Mouse (Mus musculus): ENCODE results near the gene Plekhn1. TPM values are rescaled to one million over a fixed set of nuclear protein-coding genes. Genes with fewer than 3 reads are reported as not detected.
A peak's percentile ranks its signal among the peaks of the same experiment; 100 is the strongest.

Gene Plekhn1
- total RNA-seq, 1 experiment from 2014 or later, result 15.7 TPM

DNA sequence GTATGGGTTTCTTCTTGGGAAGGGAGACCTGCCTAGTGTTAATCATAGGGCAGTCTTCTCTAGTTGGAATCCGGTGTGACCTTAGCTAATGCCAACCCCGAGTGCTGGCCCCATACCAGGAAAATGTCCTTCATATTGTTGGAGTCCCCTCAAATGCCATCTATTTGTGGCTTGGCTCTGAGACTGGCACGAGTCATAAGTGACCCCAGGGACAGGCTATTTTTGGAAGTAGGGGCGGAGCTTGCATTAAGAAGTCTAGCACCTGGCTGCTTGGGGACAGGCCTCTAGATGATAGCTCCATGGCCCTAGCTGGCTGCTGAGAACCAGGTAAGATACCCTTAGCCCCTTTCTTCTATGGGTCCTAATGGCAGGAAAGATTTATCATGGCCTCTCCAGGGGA lies 19.0 kb downstream of the Plekhn1 start, which contains the start of gene Perm1:
Gene Perm1, plus strand, starts transcription at position 220 of the 400 bp plus-strand sequence.
- DNase-seq, result peak; percentile 93

DNA sequence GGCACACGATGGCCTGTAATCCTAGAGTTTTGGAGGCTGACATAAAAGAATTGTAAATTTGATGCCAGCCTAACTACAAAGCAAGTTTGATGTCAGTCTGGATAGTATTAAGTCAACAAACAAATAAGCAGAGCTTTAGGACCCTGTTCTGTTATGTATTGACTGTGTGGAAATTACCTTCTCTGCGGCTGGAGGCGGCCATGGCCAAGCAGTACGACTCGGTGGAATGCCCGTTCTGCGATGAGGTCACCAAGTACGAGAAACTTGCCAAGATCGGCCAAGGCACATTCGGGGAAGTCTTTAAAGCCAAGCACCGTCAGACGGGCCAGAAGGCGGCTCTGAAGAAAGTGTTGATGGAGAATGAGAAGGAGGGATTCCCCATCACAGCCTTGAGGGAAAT lies 21.5 kb downstream of the Plekhn1 start:
- DNase-seq, result no peak

DNA sequence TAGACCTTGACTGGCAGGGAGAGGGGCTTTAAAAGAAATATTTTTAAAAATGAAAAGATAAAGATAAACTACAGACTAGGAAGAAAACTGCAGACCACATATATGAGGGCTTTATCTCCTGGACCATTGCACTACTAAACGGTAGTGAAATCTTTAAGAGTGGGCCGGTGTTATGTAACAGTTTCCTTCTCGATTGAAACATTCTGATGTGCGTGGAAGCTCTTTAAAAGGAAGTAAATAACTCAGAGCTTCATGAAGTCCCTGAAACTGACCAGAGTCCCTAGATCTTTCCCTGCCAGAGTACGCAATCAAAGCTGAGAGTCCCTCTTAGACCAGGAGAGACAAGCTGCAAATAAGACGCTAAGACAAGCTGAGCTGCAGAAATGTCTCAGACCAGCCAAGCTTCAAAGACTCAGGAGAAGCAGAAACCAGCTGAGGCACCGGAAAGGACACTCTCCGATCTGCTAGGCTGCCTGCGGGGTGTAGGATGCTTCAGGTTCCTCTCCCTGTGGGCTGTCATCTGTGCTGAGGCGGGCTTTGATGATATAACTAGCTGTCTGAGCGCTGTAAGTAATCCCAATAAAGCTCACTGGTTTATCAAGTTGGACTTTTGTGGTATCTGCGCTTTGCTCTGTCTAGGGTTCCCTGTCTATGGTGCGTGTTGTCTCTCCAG lies 24.6 kb downstream of the Plekhn1 start:
- DNase-seq, result no peak

DNA sequence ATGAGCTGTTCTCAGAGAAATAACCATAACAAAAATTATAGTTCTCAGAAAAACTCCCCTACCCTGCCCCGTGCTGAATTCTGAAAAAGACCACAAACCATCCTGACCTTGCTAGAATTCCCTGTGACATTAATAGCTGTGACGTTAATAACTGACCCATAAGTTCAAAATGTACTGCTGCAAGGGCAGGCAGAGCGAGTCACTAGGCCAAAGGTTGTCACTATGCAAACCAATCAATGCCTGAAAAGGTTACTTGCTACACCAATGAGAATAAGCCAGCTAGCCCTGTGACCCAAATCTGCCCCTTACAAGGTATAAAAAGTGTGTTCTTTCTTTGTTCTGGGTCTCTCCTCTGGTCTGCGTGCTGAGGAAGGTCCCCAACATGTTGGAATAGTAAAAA lies 25.8 kb downstream of the Plekhn1 start:
- DNase-seq, result no peak

DNA sequence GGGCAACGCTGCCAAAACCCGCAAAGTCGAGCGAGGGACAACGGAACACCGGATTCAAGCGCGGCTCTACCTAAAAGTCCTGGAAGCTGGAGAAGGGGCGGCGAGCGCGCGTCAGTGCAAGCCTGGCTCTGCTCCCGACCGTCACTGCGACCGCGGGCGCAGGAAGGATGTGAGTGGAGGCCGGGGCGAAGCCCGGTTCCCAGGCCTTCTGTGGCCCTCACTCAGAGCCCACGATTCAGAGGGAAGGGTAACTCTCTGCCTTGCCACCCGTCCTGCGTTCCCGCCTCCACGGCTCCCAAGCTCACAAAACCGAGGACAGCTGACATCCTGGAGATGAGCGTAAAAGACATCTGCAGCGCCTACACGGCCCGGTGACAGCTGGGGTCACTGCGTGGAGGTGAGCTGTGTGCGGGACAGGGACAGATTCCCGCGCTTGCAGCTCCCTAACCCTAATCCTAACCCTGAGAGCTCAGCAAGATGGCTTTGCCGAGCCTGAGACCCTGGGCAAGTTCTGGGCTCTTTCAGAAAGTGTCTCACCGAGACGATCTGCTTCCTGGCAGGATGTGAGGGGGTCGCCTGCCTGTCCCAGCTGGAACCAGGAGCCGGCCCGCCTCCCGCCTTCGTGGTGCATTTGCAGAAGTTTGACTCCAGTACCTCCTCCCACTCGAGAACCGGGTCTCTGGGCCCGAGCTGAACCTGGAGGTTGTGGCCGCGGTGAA lies 31.1 kb downstream of the Plekhn1 start:
- DNase-seq, result peak; percentile 54

DNA sequence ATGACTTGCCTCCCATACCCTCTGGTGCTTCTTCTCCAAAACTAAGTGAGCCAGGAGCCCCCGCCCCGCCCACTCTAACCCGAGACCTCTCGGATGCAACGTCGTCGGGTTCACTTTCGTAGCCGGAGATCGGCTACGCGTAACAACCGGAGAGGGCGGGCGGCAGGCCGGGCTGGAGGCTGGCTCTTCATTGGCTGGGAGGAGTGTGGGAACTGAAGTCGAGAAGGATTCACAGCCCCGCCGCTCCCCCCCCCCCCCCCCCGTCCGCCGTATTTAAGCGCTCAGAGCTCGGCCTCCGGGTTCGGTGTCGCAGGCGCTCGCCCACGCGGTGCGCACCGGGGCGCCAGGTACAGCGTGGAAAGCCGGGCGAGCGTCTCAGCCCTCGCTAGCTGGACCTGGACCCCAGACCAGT lies 31.6 kb downstream of the Plekhn1 start, which contains the start of gene AW011738:
Gene AW011738, plus strand, starts transcription at position 304 of the 412 bp plus-strand sequence.
- peak; percentile 82 for DNase-seq

DNA sequence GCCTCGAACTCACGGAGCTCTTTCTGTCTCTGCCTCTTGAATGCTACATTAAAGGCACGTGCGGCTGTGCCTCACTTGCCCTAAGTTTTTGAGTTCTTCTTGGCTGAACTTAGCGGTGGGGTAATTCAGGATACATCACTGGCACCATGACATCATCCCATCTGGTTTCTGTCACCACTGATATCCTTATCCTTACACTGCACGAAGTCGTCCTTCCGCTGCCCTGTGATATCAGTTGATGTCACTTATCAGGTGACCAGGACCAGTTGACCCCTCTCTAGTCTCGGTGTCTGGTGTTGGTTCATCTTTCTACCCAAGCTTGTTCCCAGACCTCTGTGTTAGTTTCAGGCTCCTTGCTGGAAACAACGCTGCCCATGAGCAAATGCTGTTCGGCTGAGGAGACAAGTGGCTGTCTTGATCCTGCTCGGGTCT lies 32.2 kb downstream of the Plekhn1 start:
- DNase-seq, result no peak

DNA sequence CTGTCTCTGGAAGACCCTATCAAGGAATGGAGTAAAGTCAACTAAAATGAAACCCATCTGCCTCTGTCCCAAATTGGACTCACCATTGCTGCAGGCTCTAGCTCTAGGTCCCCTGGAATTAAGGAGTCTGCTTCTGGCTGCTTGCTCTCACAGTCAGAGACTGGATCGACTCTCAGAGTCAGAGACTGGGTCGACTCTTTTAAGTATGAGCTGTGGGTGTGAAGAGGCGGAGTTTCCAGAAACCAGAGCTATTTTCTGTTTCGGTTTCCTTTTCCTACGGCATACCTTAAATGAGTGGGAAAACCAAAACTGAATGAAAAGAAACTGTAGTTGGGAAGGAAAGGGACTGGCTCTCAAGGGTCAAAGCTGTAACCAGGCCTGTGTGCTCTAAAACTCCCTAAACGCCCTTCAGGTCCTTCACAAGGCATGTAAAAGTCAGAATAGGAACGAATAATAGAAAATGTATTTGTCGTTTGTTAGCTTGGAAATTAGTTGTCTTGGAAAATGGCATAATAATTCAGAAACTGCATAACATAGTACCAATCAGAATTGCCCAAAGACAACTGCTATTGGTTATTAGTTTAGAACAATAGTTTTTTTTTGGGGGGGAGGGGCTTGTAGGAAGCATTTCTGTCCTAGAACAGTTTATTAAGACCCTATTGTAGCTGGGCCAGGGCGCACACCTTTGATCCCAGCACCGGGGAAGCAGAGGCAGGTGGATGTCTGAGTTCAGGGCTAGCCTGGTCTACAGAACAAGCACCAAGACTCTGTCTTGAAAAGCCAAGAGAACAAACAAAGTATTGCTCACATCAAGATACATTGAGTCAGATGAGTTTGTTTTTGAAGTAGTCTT lies 33.8 kb downstream of the Plekhn1 start, which contains the start of gene Isg15:
Gene Isg15, minus strand, starts transcription at position 196 of the 853 bp plus-strand sequence.
- no peak for DNase-seq

DNA sequence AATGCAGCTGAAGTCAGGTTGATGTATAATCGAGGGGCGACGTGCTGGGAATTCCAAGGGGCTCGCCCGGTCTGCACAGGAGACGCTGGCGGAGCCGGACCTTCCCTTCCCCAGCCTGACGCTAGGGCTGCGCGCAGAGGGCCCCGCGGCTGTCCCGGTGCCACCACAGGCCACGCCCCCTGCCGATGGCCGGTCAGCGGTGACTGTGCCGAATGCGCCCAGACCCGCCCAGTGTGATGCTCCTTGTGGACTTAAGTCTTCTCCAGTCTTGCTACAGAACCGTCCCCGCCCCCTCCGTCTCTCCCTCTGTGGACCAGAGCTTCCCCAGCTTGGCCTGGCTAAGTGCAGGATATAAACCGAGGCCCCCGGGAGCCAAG lies 36.8 kb downstream of the Plekhn1 start:
- DNase-seq, result peak; percentile 97

DNA sequence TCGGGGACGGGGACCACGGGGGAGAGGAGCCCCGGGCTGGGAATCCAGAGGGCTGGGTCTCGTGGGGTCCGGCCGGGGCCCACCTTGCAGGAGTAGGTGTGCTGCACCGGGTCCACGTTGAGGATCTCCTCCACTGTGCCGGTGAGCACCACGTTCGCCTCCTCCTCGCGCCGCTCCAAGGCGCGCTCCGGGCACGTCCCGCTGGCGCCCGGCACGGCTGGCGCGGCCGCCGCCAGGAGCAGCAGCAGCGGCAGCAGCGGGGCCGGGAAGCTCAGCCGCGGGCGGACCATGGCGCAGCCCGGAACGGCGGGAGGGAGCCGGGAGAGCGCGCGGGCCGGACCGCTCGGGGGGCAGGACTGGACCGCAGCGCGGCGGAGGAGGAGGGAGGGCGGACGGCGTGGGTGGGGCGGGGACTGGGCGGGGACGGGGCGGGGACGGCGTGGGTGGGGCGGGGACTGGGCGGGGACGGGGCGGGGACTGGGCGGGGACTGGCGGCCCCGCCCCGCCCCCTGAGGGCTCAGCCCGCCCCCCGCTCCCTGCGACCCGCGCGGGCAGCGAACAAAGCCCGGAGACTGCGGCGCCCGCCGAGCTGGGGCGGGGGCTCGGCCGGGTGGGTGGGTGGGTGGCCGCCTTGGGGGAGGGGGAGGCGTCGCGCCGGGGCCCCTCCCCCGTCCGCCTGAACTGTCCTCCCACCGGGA lies 37.4 kb downstream of the Plekhn1 start, which contains the start of gene Agrn:
Gene Agrn, minus strand, starts transcription at position 358 of the 698 bp plus-strand sequence.
- DNase-seq, result peak; percentile 88

DNA sequence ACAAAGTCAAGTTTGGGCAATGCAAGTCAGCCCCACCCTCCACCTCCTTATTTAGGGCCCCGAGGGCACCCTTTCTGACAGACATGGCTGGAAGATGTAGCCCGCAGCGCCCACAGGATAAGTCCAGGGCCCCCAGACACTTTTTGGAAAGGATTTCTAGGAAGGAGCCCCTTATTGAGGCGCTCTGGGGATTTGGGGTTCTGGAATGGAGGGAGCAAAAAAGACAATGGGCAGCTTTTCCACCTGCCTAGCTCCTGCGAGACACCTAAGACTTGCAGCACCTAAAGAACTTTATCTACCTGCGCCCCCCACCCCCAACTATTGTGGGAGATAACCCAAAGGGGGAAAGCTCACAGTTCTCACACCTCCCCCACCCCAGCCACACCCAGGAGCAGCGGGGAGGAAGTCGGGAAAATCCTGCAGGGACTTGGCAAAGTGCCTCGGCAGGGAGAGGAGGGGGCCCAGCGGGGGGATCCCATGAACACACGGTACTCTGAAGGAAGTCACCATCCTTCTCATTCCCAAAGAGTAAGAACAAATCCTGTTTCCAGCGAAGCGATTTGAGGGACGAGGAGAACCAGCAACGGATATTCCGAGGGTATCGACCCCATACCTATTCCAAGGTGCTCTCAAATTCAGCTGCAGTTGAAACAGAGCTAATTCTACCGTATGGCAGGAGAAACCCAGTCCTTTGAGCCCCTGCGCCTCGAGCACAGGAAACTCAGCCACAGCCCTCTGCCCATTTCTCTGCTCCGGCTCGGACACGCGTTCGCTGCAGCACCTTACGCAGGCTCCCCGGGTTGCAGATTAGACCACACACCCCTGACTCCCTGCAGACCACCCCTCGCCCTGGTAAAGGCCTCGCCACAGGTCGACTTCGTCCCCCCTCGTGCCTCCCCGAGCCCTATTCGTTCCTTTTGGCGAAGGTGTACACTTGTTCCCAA lies 38.5 kb downstream of the Plekhn1 start:
- peak; percentile 70 for DNase-seq

DNA sequence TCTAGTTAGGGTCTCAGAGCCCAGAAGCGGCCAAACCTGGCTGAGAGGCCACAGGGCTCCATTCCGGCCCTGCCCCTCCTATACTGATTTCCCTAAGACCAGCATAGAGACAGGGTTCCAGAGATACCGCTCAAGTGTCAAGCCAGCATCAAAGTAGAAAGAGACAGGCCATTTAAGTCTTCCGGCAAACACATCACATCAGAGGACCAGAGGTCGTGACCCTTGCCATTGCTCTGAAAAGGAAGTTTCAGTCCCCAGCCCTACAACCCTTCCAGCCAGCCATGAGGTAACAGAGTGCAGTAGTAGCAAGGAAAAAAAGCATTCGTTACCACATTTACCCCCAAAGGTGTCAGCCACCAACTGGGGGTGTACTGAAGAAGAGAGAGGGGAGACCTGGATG lies 40.3 kb downstream of the Plekhn1 start:
- DNase-seq, result no peak

DNA sequence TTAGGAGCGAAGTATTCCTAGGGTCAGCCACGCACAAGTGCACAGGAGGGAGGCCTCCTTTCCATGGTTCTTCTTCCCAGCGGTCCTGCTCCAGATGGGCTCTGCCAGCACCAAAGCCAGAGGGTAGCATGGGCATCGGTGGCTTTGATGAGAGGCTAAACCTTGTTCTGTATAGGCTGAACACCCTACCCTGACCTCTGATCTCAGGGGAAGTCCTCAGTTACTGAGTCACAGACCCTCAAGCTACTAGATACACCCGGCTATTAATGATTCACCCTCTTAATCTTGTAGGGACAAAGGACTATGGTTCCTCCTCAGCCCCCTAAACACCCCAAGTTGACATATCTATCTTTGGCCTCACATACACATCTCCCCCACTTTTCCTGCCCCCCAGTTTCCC lies 40.8 kb downstream of the Plekhn1 start:
- DNase-seq, result no peak

DNA sequence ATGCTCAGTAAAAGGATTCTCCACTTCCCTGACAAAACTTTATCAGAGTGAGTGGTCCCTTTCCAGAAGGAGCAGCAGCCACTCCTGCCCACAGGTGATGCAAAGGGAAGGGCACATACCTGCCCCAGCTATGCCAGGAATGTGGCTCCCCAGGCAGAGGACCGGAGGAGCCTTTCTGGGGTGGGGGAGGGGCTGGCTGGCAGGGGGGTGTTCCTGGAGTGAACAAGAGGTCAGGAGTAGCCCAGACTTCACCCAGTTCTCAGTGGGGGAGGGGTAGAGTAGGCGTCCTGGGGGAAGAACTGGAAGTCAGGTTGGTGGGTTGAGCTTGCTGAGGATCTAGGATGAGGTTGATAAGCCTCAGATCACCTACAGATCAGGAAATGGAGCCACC lies 41.5 kb downstream of the Plekhn1 start:
- DNase-seq, result no peak

DNA sequence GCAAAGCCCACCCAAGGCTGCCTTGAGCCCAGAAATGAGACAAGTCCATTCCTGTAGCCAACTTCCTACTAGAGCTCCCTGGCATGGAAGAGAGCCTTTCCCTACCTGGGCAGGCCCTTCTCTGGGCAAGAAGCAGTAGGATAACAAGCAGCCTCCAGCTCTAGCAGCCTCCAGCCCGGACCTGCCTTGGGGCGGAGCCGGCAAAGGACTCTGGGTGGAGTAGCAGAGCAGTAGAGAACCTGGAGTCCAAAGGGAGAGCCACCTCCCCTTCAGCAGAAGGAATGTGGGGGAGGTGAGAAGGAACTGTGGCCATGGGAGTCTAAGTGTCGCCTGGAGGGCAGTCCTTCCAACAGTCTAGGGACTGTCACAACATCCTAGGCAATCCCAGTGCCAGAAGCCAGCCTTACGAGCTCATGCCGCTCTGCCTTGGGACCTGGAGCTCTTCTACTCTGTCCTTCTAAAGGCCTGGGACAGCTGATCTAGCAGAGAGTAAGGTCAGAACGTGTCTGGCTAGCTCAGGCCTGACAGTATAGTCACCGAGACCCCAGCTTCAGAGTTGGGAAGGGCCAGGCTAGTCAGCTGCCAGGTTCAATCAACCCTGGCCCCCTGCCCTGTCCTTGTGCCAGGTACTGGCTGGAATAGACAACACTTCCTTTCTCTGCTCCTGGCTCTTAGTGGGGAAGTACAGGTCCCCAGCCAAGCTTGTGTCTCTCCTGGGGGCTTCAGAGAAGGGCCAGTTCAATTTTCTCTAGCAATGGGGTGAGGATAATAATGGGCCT lies 42.0 kb downstream of the Plekhn1 start:
- peak; percentile 62 for DNase-seq

DNA sequence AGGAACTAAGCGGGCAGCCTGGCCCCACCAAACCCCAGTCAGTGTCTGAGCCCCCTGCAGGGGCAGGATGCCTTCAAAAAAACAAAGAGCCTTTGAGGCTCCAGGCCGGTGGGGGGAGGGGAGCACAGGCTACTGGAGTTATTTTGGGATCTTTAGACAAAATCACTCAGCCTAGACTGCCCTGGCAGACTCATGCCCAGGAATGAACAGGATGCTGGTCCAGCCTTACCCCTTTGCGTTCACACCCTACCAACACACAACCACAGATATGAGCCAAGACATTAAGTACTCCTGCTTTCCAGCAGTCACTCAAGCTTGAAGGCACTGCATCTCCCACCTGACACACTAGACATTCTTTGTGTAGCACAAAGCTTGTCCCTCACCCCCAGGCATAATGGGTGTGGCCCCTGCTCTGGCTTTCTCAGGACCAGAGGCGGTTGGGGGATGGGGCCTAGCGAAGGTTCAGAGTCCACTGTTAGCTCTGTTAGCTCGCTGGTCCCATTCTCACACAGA lies 45.8 kb downstream of the Plekhn1 start:
- no peak for DNase-seq

DNA sequence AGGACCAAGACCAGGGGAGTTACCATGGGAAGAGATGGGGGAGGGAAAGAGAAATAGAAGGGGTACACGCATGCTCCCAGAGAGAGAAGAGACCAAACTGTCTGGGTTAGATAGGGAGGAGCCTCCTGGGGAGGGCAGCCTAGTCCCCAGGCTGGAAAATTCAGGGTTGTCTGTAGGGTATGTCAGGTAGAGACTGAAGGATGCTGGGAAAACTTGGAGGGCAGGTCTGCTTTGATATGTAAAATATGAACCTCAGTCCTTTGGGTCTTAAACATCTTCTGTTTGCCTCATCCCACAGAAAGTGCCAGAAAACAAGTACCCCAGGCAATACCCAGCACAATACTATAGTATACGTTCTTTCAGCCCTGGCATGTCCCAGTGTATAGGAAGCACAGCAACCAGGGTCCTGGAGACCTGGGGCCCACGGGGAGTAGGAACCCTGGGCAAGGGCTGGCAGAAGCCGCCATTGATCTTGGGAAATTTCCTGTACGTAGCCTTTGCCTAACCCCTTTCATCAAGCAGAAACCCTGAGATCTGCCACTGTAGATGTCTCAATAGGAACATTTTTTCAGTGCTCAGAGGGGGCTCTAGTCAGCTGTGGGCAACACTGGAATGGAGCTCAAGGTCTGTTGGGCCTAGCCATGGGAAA lies 46.4 kb downstream of the Plekhn1 start:
- no peak for DNase-seq

DNA sequence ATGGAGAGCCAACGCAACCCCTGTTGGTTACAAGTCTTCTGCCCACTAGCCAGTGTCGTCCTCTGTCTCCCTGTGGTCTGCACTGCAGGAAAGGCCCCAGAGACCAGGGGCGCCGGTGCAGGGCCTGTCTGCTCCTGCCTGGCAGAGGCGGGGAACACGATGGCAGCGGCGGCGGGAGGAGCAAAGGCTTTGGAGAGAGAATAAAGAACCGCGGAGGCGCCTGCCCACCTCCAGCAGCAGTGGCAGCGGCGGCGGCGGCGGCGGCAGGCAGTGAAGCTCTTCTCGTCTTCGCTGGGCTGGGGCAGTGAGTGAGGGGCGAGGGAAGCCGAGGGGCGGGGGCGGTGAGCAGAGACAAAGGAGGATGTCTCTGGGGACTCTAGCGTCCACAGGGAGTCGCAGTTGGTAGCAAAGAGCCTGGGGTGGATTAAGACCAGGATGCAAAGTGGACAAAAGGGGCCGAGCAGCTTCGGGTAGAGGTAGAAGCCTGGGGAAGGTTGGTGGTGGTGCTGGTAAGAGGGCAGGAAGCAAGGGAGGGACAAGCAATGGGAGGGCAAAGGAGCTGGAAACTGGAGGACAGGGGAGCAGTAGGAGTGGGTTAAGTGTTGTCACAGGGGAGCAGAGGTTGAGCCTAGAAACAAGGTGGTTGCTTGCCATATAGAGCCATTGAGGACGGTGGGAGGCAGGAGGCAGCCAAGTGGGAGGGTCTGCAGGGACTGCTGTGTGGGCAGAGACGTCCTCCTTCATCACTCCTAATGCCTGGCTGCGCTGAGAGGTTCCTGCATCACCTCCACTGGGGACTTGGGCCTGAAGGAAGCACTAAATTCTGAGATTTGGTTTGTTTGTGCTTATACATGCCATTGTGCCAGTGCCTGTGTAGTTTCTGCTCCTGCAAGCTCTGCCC lies 48.5 kb downstream of the Plekhn1 start:
- peak; percentile 51 for DNase-seq

All from adrenal gland, postnatal 14 days (tissue).